Mouse (Mus musculus) neural tube, embryonic 11.5 days (tissue): ENCODE data around the gene Ftcd. TPM values are rescaled to one million over a fixed set of nuclear protein-coding genes. Genes with fewer than 3 reads are reported as not detected.

Source experiments
- ATAC-seq: fragments of 200-750 bp; cut with Nextera tagmentation; 2 replicates; pipeline ENCODE4 v1.8.0; 2017; ENCODE audit warnings: moderate number of reproducible peaks, mild to moderate bottlenecking, moderate TSS enrichment, moderate library complexity; ENCODE audit not compliant: insufficient read depth, low FRiP score, low TSS enrichment
- DNase-seq: peaks from one replicate; pipeline ENCODE4 v3.0.0-alpha.2; 2015; ENCODE audit warnings: low spot score
- H3K27ac ChIP-seq: fragments of 300-500 bp; sonication (generic); 2 replicates; pipeline ENCODE4 v1.5.1; 2014; ENCODE audit warnings: low read depth, mild to moderate bottlenecking, low read length
- H3K27me3 ChIP-seq: fragments of 300-500 bp; sonication (generic); 2 replicates; pipeline ENCODE4 v1.6.1; 2014; ENCODE audit warnings: mild to moderate bottlenecking, low read length, mixed read lengths; ENCODE audit not compliant: control insufficient read depth, insufficient read depth
- H3K36me3 ChIP-seq: fragments of 300-500 bp; sonication (generic); 2 replicates; pipeline ENCODE4 v1.6.1; 2014; ENCODE audit warnings: mild to moderate bottlenecking, low read length, moderate library complexity, mixed read lengths; ENCODE audit not compliant: control insufficient read depth, insufficient read depth
- H3K4me1 ChIP-seq: fragments of 300-500 bp; sonication (generic); 2 replicates; pipeline ENCODE4 v1.6.1; 2014; ENCODE audit warnings: low read length, mixed read lengths; ENCODE audit not compliant: control insufficient read depth, insufficient read depth
- H3K4me2 ChIP-seq: fragments of 300-500 bp; sonication (generic); 2 replicates; pipeline ENCODE4 v1.6.1; 2014; ENCODE audit warnings: low read depth, mild to moderate bottlenecking, moderate library complexity
- H3K4me3 ChIP-seq: fragments of 300-500 bp; sonication (generic); 2 replicates; pipeline ENCODE4 v1.5.1; 2014; ENCODE audit warnings: low read depth, low read length
- H3K9ac ChIP-seq: fragments of 300-500 bp; sonication (generic); 2 replicates; pipeline ENCODE4 v1.6.1; 2014; ENCODE audit warnings: mild to moderate bottlenecking, low read length
- H3K9me3 ChIP-seq: fragments of 300-500 bp; sonication (generic); 2 replicates; pipeline ENCODE4 v1.6.1; 2016; ENCODE audit warnings: low read length; ENCODE audit not compliant: control insufficient read depth
- WGBS: fragments of 180-500 bp; shearing (Covaris S2); extraction: QIAGEN DNeasy Blood & Tissue Kit; methylation state at CpG from one replicate; pipeline ENCODE4 v1.1.7; 2014; 5-methylcytosine and 5-hydroxymethylcytosine counted together
- polyA plus RNA-seq: library from polyadenylated mRNA; unstranded; fragments of >200 nt; fragmentation: Nextera tagmentation; extraction: Ambion mirVana; gene quantifications from 2 replicates; pipeline ENCODE4 v1.2.1, GENCODE M21; 2014

Ftcd gene
- polyA plus RNA-seq, 1 experiment from 2014 or later: not detected

DNA sequence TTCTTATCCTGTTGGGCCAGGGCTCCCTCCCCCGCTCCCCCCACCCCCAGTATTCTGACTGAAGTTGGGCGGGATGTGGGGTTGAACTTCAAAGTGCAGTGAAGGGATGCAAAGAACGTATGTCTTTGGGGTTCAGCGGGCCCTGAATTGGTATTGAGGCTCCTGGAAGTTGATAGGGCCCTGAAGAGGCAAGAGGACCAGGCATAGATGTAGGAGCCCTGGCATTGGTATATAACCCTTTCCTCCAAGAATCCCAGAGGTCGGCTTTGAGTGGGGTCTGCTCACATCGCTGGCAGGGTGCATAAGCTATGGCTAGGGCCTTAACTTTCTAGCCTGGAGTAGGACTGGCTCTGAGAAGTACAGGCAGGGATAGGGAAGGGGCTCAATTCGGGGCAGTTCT is 48.3 kb downstream of the Ftcd start:
- H3K9me3 ChIP-seq: no peaks in the 10 kb centered on the region
- H3K4me3 ChIP-seq: peak overlapping the region; percentile 34
- DNase-seq (no peak), ATAC-seq (no peak)
- no peaks in the 10 kb centered on the region for H3K27me3 ChIP-seq
- H3K36me3 ChIP-seq: no peaks in the 10 kb centered on the region
- peak overlapping the region; percentile 24; the same call in 1 of the 2 replicates for H3K9ac ChIP-seq
- H3K27ac ChIP-seq: no peak overlapping the region
- H3K4me2 ChIP-seq: peak overlapping the region; percentile 57
- no peaks in the 10 kb centered on the region for H3K4me1 ChIP-seq
- 20% methylated on average over 7 of the region's 7 CpGs for WGBS

DNA sequence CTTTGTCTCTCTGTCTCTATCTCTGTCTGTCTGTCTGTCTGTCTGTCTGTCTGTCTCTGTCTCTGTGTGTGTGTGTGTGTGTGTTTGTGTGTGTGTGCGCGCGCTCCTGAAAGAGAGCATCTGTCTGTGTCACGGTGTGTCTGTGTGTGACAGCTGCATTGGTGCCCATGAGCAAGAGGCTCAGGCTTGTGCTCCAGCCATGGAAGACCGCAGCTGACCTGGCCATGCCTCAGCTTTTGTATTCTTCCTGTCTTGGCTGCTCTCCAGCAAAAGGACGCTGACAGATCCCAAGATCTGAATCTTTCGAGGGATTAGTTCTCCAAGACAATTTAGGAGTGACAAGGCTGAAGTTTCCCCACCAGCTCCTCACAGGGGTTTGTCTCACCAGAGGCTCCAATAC is 49.5 kb downstream of the Ftcd start:
- no peak overlapping the region for H3K9ac ChIP-seq
- no peak for ATAC-seq
- WGBS: 87% methylated on average over 7 of the region's 7 CpGs

DNA sequence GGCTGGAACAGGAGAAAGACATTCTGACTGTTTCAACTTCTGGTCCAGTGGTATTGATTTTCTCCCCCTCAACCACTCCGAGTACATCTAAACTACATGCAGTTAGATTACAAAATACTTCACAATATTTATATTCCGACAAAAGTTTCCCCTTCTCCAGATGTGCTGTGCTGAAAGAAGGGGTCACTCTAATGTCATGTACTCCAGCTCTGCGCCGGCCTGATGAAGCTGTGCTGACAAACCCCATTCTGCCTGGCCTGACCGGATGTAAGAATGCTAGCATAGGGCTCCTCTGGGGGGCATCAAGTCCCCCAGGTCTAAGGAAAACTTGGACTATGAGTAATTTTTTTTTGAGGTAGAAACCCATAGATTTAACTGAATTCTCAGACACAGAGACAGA is 52.3 kb downstream of the Ftcd start:
- H3K36me3 ChIP-seq: no peaks in the 10 kb centered on the region

More for the DNA sequence above, 49.5 kb downstream of the Ftcd start:
- Histone ChIP-seq H3K36me3 (no peaks in the 10 kb centered on the region), H3K27ac (no peak overlapping the region), H3K4me1 (no peaks in the 10 kb centered on the region), H3K4me2 (no peak overlapping the region), H3K9me3 (no peaks in the 10 kb centered on the region), H3K27me3 (no peaks in the 10 kb centered on the region), H3K4me3 (no peak overlapping the region)
- no peak for DNase-seq

GRCm38 (mm10) chr10:76630657-76631056 is 55.2 kb downstream of the Ftcd start:
- no peaks in the 10 kb centered on the region; the same call in 1 of the 2 replicates for H3K4me1 ChIP-seq
- no peak overlapping the region for H3K27ac ChIP-seq
- H3K36me3 ChIP-seq: no peaks in the 10 kb centered on the region
- no peaks in the 10 kb centered on the region for H3K27me3 ChIP-seq
- DNase-seq (no peak), ATAC-seq (no peak)
- no peak overlapping the region for H3K4me3 ChIP-seq
- 91% methylated on average over 1 of the region's 1 CpGs for WGBS
- no peaks in the 10 kb centered on the region for H3K9me3 ChIP-seq
- no peak overlapping the region for H3K9ac ChIP-seq
- H3K4me2 ChIP-seq: no peak overlapping the region

More for the DNA sequence above, 52.3 kb downstream of the Ftcd start:
- Histone ChIP-seq H3K4me2 (no peak overlapping the region), H3K27me3 (no peaks in the 10 kb centered on the region), H3K9me3 (no peaks in the 10 kb centered on the region), H3K27ac (no peak overlapping the region), H3K9ac (no peak overlapping the region), H3K4me1 (no peaks in the 10 kb centered on the region), H3K4me3 (no peak overlapping the region)
- DNase-seq (no peak), ATAC-seq (no peak)
- 92% methylated on average over 5 of the region's 5 CpGs for WGBS

DNA sequence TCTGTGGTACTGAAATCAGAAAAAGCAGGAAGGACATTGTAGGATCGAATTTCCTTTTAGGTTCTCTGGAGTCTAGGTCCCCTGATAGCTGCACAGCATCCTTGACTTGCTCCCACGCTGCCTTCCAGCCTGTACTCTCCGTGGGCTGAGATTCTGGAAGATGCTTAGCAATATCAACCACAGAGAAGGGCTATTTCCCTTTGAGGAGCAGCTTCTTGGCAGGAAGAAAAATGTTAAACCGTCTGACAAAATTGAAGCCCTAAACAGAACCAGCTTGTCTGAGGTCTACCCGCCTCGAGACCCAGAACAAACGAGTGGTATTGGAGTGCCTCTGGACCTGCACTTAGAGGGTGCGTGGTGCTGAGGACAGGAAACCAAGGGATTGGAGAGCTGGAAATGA is 57.2 kb downstream of the Ftcd start:
- Histone ChIP-seq H3K27me3 (no peaks in the 10 kb centered on the region), H3K4me1 (no peaks in the 10 kb centered on the region; the same call in 1 of the 2 replicates)
- 86% methylated on average over 8 of the region's 8 CpGs for WGBS

DNA sequence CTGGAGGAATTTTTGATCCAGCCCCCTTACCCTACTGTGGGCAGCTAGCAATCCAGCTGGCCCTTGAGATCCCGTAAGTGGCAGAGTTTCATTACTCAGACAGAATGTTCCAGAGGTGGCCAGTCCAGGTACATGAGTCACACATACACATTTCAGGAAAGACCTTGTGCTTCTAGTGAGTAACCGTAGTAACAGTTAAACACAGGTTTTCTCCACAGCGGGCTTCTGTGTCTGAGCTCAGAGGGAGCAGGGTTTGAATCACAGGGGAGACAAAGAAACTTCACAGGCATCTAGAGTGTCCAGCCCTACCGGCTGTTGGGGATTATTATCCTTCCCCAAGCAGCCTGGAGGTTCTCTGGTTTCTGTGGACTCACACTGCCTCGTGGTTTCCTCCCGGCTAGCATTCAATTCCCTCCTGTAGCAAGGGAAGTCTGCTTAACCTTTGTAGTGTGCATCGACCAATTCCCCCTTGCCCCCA is 58.7 kb downstream of the Ftcd start:
- 69% methylated on average over 7 of the region's 7 CpGs for WGBS
- Histone ChIP-seq H3K27me3 (no peaks in the 10 kb centered on the region), H3K4me1 (no peaks in the 10 kb centered on the region; the same call in 1 of the 2 replicates), H3K27ac (no peak overlapping the region), H3K4me2 (no peak overlapping the region), H3K36me3 (no peaks in the 10 kb centered on the region), H3K9me3 (no peaks in the 10 kb centered on the region), H3K9ac (no peak overlapping the region), H3K4me3 (no peak overlapping the region)
- ATAC-seq (no peak), DNase-seq (no peak)

More for the DNA sequence above, 57.2 kb downstream of the Ftcd start:
- Histone ChIP-seq H3K9ac (no peak overlapping the region), H3K4me2 (no peak overlapping the region), H3K4me3 (no peak overlapping the region), H3K9me3 (no peaks in the 10 kb centered on the region), H3K36me3 (no peaks in the 10 kb centered on the region), H3K27ac (no peak overlapping the region)
- no peak for ATAC-seq
- no peak for DNase-seq

GRCm38 (mm10) chr10:76634584-76634983 is 59.1 kb downstream of the Ftcd start:
- 83% methylated on average over 5 of the region's 5 CpGs for WGBS
- H3K27ac ChIP-seq: no peak overlapping the region
- no peak for ATAC-seq

GRCm38 (mm10) chr10:76636026-76636425 is 60.6 kb downstream of the Ftcd start:
- H3K4me3 ChIP-seq: no peak overlapping the region
- ATAC-seq: no peak
- WGBS: 55% methylated on average over 3 of the region's 3 CpGs

More at GRCm38 (mm10) chr10:76634584-76634983, 59.1 kb downstream of the Ftcd start:
- DNase-seq: no peak
- H3K9me3 ChIP-seq: no peaks in the 10 kb centered on the region
- no peaks in the 10 kb centered on the region; the same call in 1 of the 2 replicates for H3K4me1 ChIP-seq
- H3K9ac ChIP-seq: no peak overlapping the region
- H3K36me3 ChIP-seq: no peaks in the 10 kb centered on the region
- no peak overlapping the region for H3K4me3 ChIP-seq
- H3K27me3 ChIP-seq: no peaks in the 10 kb centered on the region
- H3K4me2 ChIP-seq: no peak overlapping the region

DNA sequence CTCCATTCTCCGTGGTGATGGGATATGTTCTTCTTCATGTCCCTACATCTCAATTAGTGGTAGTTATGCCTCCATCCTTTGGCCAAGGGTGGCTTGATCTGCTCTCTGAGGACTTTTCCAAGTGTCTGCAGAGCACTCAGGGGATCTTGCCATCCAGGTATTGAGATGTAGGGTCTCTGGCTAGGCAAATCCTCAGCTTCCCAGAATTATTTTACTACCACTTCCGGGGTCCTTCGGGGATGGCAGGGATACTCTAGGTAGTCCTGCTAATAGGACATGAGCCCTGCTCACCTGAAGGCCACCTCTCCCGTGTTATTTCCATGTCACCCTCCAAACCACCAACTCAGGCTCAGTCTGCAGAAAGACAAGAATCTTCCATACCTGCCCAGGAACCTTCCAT is 61.2 kb downstream of the Ftcd start:
- H3K27ac ChIP-seq: no peak overlapping the region

More at GRCm38 (mm10) chr10:76636026-76636425, 60.6 kb downstream of the Ftcd start:
- DNase-seq: no peak
- no peaks in the 10 kb centered on the region for H3K27me3 ChIP-seq
- H3K9me3 ChIP-seq: no peaks in the 10 kb centered on the region
- no peaks in the 10 kb centered on the region; the same call in 1 of the 2 replicates for H3K4me1 ChIP-seq
- no peaks in the 10 kb centered on the region for H3K36me3 ChIP-seq
- no peak overlapping the region for H3K9ac ChIP-seq
- H3K27ac ChIP-seq: no peak overlapping the region
- H3K4me2 ChIP-seq: no peak overlapping the region

More for the DNA sequence above, 61.2 kb downstream of the Ftcd start:
- DNase-seq (no peak), ATAC-seq (no peak)
- Histone ChIP-seq H3K4me3 (no peak overlapping the region), H3K36me3 (no peaks in the 10 kb centered on the region), H3K4me1 (no peaks in the 10 kb centered on the region; the same call in 1 of the 2 replicates), H3K4me2 (no peak overlapping the region), H3K9ac (no peak overlapping the region), H3K9me3 (no peaks in the 10 kb centered on the region), H3K27me3 (no peaks in the 10 kb centered on the region)
- 86% methylated on average over 4 of the region's 4 CpGs for WGBS
